Mouse (Mus musculus): ENCODE data around the gene Efnb3. TPM values are rescaled to one million over a fixed set of nuclear protein-coding genes. Genes with fewer than 3 reads are reported as not detected.
"Not testable (repeated sequence)": the region's sequence is repeated elsewhere in the genome, so short reads cannot be mapped to it uniquely, and the experiment has no call there.

Efnb3 gene
- total and polyA plus RNA-seq, 3 experiments = 0.23 to 0.72 TPM; not detected in 1

GRCm38 (mm10) chr11:69541741-69542140, 18.3 kb downstream of the Efnb3 start:
- H3K79me2 ChIP-seq (ENCODE audit: control insufficient read depth, insufficient read depth, low read length, poor library complexity); H3K27ac ChIP-seq (ENCODE audit: control insufficient read depth, low read depth, low read length); DNase-seq (ENCODE audit: low read depth, low spot score); H3K9ac ChIP-seq (ENCODE audit: control insufficient read depth, low read depth, low read length, poor library complexity, severe bottlenecking); H3K4me1 ChIP-seq (ENCODE audit: control insufficient read depth in 1 of 2, insufficient read depth in 2 of 2, low read length in 2 of 2); H3K9me3 ChIP-seq (replicated peaks; ENCODE audit: insufficient read depth, low read length); H3K4me3 ChIP-seq (ENCODE audit: control insufficient read depth in 1 of 2, insufficient read depth in 1 of 2, low read depth in 2 of 2, low read length in 2 of 2); H3K36me3 ChIP-seq (ENCODE audit: control insufficient read depth in 1 of 2, insufficient read depth in 2 of 2, low read length in 2 of 2): not testable (repeated sequence)
- peaks cover 11 to 28% of the 10 kb centered on the region in 2 experiments for H3K27me3 ChIP-seq (ENCODE audit: control insufficient read depth in 1 of 2, insufficient read depth in 2 of 2, low read length in 2 of 2)

GRCm38 (mm10) chr11:69540700-69541099, 19.3 kb downstream of the Efnb3 start:
- Histone ChIP-seq H3K9me3 (replicated peaks; ENCODE audit: insufficient read depth, low read length) (no peaks in the 10 kb centered on the region), H3K4me1 (ENCODE audit: control insufficient read depth in 1 of 2, insufficient read depth in 2 of 2, low read length in 2 of 2) (no peaks in the 10 kb centered on the region), H3K4me3 (ENCODE audit: control insufficient read depth in 1 of 2, insufficient read depth in 1 of 2, low read depth in 2 of 2, low read length in 2 of 2) (no peak overlapping the region), H3K27me3 (ENCODE audit: control insufficient read depth in 1 of 2, insufficient read depth in 2 of 2, low read length in 2 of 2) (peaks cover 11 to 27% of the 10 kb centered on the region in 2 experiments), H3K9ac (ENCODE audit: control insufficient read depth, low read depth, low read length, poor library complexity, severe bottlenecking) (no peak overlapping the region), H3K36me3 (ENCODE audit: control insufficient read depth in 1 of 2, insufficient read depth in 2 of 2, low read length in 2 of 2) (no peaks in the 10 kb centered on the region), H3K79me2 (ENCODE audit: control insufficient read depth, insufficient read depth, low read length, poor library complexity) (no peaks in the 10 kb centered on the region), H3K27ac (ENCODE audit: control insufficient read depth, low read depth, low read length) (no peak overlapping the region)
- no peak for DNase-seq (ENCODE audit: low read depth, low spot score)
- no peak for TF ChIP-seq TBP (IDR thresholded peaks at IDR 0.05; ENCODE audit: low read depth, low read length)
- no peak for TF ChIP-seq KAT2A (conservative IDR thresholded peaks at IDR 0.05; ENCODE audit: low read depth, low read length)
- TF ChIP-seq POLR2AphosphoS2 (IDR thresholded peaks at IDR 0.05; ENCODE audit: low read length) = no peak
- TF ChIP-seq MAFK (IDR thresholded peaks at IDR 0.05; ENCODE audit: borderline replicate concordance, low read depth, low read length) = no peak
- TF ChIP-seq BHLHE40 (IDR thresholded peaks at IDR 0.05; ENCODE audit: borderline replicate concordance, low read depth, low read length) = no peak
- TF ChIP-seq POLR2A (IDR thresholded peaks at IDR 0.05; ENCODE audit: control insufficient read depth in 1 of 2, insufficient read depth in 1 of 2, low read depth in 1 of 2, low read length in 2 of 2, poor library complexity in 1 of 2) = no peak
- no peak for TF ChIP-seq SIN3A (IDR thresholded peaks at IDR 0.05; ENCODE audit: low read length)
- no peak for TF ChIP-seq E2F4 (IDR thresholded peaks at IDR 0.05; ENCODE audit: borderline replicate concordance, low read depth, low read length)
- no peak for TF ChIP-seq CTCF (IDR thresholded peaks at IDR 0.05 in 2 of 3, conservative IDR thresholded peaks at IDR 0.05 in 1 of 3; ENCODE audit: control insufficient read depth in 1 of 3, insufficient read depth in 1 of 3, low read depth in 2 of 3, low read length in 3 of 3, poor library complexity in 1 of 3, severe bottlenecking in 1 of 3)
- TF ChIP-seq POLR2AphosphoS5 (IDR thresholded peaks at IDR 0.05; ENCODE audit: borderline replicate concordance, low read depth, low read length) = no peak
- TF ChIP-seq ZKSCAN1 (IDR thresholded peaks at IDR 0.05; ENCODE audit: low read depth, low read length) = no peak
- TF ChIP-seq USF2 (IDR thresholded peaks at IDR 0.05; ENCODE audit: borderline replicate concordance in 1 of 2, insufficient read depth in 1 of 2, low read depth in 1 of 2, low read length in 2 of 2) = no peak
- no peak for TF ChIP-seq RCOR1 (IDR thresholded peaks at IDR 0.05; ENCODE audit: low read depth, low read length)

GRCm38 (mm10) chr11:69534990-69535389, 25.0 kb downstream of the Efnb3 start:
- Histone ChIP-seq H3K79me2 (ENCODE audit: control insufficient read depth, insufficient read depth, low read length, poor library complexity) (no peaks in the 10 kb centered on the region), H3K4me3 (ENCODE audit: control insufficient read depth in 1 of 2, insufficient read depth in 1 of 2, low read depth in 2 of 2, low read length in 2 of 2) (no peak overlapping the region), H3K36me3 (ENCODE audit: control insufficient read depth in 1 of 2, insufficient read depth in 2 of 2, low read length in 2 of 2) (no peaks in the 10 kb centered on the region), H3K27me3 (ENCODE audit: control insufficient read depth in 1 of 2, insufficient read depth in 2 of 2, low read length in 2 of 2) (peaks cover 4 to 5% of the 10 kb centered on the region in 2 experiments; a peak in 2 of 4 replicates), H3K9ac (ENCODE audit: control insufficient read depth, low read depth, low read length, poor library complexity, severe bottlenecking) (no peak overlapping the region), H3K4me1 (ENCODE audit: control insufficient read depth in 1 of 2, insufficient read depth in 2 of 2, low read length in 2 of 2) (no peaks in the 10 kb centered on the region), H3K9me3 (replicated peaks; ENCODE audit: insufficient read depth, low read length) (no peaks in the 10 kb centered on the region), H3K27ac (ENCODE audit: control insufficient read depth, low read depth, low read length) (no peak overlapping the region)
- TF ChIP-seq GABPA (IDR thresholded peaks at IDR 0.05; ENCODE audit: low read depth, low read length) = no peak
- peak; percentile 26 to 56 (median 28); a peak in 4 of 6 replicates for TF ChIP-seq CTCF (IDR thresholded peaks at IDR 0.05 in 2 of 3, conservative IDR thresholded peaks at IDR 0.05 in 1 of 3; ENCODE audit: control insufficient read depth in 1 of 3, insufficient read depth in 1 of 3, low read depth in 2 of 3, low read length in 3 of 3, poor library complexity in 1 of 3, severe bottlenecking in 1 of 3)
- peak; percentile 24 for TF ChIP-seq RAD21 (IDR thresholded peaks at IDR 0.05; ENCODE audit: low read depth, low read length)
- TF ChIP-seq BHLHE40 (IDR thresholded peaks at IDR 0.05; ENCODE audit: borderline replicate concordance, low read depth, low read length) = no peak
- peak; percentile 57 for TF ChIP-seq SMC3 (IDR thresholded peaks at IDR 0.05; ENCODE audit: low read depth, low read length)
- TF ChIP-seq ZNF384 (IDR thresholded peaks at IDR 0.05; ENCODE audit: low read depth, low read length) = peak; percentile 81
- DNase-seq (ENCODE audit: low read depth, low spot score) = peak; percentile 63

All from MEL (cell line).